Mouse (Mus musculus): ENCODE results near the gene Nfia.

The Nfia gene

GRCm38 (mm10) chr4:98002206-98002605 is 229.7 kb downstream of the Nfia start:
- DNase-seq (ENCODE audit: low read depth, low spot score) = no peak

GRCm38 (mm10) chr4:98003323-98004107 is 231.0 kb downstream of the Nfia start:
- DNase-seq (ENCODE audit: low read depth, low spot score) = no peak

GRCm38 (mm10) chr4:98004108-98004625 is 231.6 kb downstream of the Nfia start:
- DNase-seq (ENCODE audit: low read depth, low spot score) = peak; percentile 83

- DNase-seq (ENCODE audit: low read depth, low spot score) = no peak
Measured at GRCm38 (mm10) chr4:98004986-98005385, 232.5 kb downstream of the Nfia start.

GRCm38 (mm10) chr4:98008814-98009368 is 236.4 kb downstream of the Nfia start:
- DNase-seq (ENCODE audit: low read depth, low spot score) = peak; percentile 35

- DNase-seq (ENCODE audit: low read depth, low spot score) = peak; percentile 45
Measured at GRCm38 (mm10) chr4:98009966-98010365, 237.4 kb downstream of the Nfia start.

- DNase-seq (ENCODE audit: low read depth, low spot score) = peak; percentile 51
Measured at GRCm38 (mm10) chr4:98019811-98020210, 247.3 kb downstream of the Nfia start.

GRCm38 (mm10) chr4:98020836-98021235 is 248.3 kb downstream of the Nfia start:
- no peak for DNase-seq (ENCODE audit: low read depth, low spot score)

- no peak for DNase-seq (ENCODE audit: low read depth, low spot score)
Measured at GRCm38 (mm10) chr4:98023245-98023792, 250.8 kb downstream of the Nfia start.

- DNase-seq (ENCODE audit: low read depth, low spot score) = peak; percentile 53
Measured at GRCm38 (mm10) chr4:98027412-98027811, 254.9 kb downstream of the Nfia start.

GRCm38 (mm10) chr4:98031871-98032270 is 259.3 kb downstream of the Nfia start:
- peak; percentile 72 for DNase-seq (ENCODE audit: low read depth, low spot score)

GRCm38 (mm10) chr4:98032332-98032731 is 259.8 kb downstream of the Nfia start:
- DNase-seq (ENCODE audit: low read depth, low spot score) = no peak

- DNase-seq (ENCODE audit: low read depth, low spot score) = no peak
Measured at GRCm38 (mm10) chr4:98039095-98039494, 266.6 kb downstream of the Nfia start.

GRCm38 (mm10) chr4:98040179-98040578 is 267.6 kb downstream of the Nfia start:
- no peak for DNase-seq (ENCODE audit: low read depth, low spot score)

GRCm38 (mm10) chr4:98044611-98045010 is 272.1 kb downstream of the Nfia start:
- no peak for DNase-seq (ENCODE audit: low read depth, low spot score)

GRCm38 (mm10) chr4:98047369-98047768 is 274.8 kb downstream of the Nfia start:
- peak; percentile 91 for DNase-seq (ENCODE audit: low read depth, low spot score)

GRCm38 (mm10) chr4:98049584-98049983 is 277.1 kb downstream of the Nfia start:
- DNase-seq (ENCODE audit: low read depth, low spot score) = no peak

- no peak for DNase-seq (ENCODE audit: low read depth, low spot score)
Measured at GRCm38 (mm10) chr4:98050003-98050620, 277.6 kb downstream of the Nfia start.

- no peak for DNase-seq (ENCODE audit: low read depth, low spot score)
Measured at GRCm38 (mm10) chr4:98050781-98051180, 278.2 kb downstream of the Nfia start.

- no peak for DNase-seq (ENCODE audit: low read depth, low spot score)
Measured at GRCm38 (mm10) chr4:98051326-98051725, 278.8 kb downstream of the Nfia start.

- peak; percentile 52 for DNase-seq (ENCODE audit: low read depth, low spot score)
Measured at GRCm38 (mm10) chr4:98055036-98055435, 282.5 kb downstream of the Nfia start.

GRCm38 (mm10) chr4:98056396-98057020 is 284.0 kb downstream of the Nfia start:
- DNase-seq (ENCODE audit: low read depth, low spot score) = no peak
